Mouse (Mus musculus) lung, embryonic 14.5 days (tissue): ENCODE results near the gene Gadd45g. TPM values are rescaled to one million over a fixed set of nuclear protein-coding genes. Genes with fewer than 3 reads are reported as not detected.

Experiments
- ATAC-seq: fragments of 200-750 bp; cut with Nextera tagmentation; 2 replicates; pipeline ENCODE4 v1.8.0; 2017; ENCODE audit warnings: mild to moderate bottlenecking, moderate TSS enrichment, moderate library complexity; ENCODE audit not compliant: insufficient read depth
- DNase-seq: peaks from one replicate; pipeline ENCODE4 v3.0.0-alpha.2; 2015
- H3K27ac ChIP-seq: fragments of 300-500 bp; sonication (generic); 2 replicates; pipeline ENCODE4 v1.5.1; 2014; ENCODE audit warnings: low read depth, mild to moderate bottlenecking, moderate library complexity
- H3K27me3 ChIP-seq: fragments of 300-500 bp; sonication (generic); 2 replicates; pipeline ENCODE4 v1.6.1; 2014; ENCODE audit warnings: low read length, control low read depth; ENCODE audit not compliant: insufficient read depth
- H3K36me3 ChIP-seq: fragments of 300-500 bp; sonication (generic); 2 replicates; pipeline ENCODE4 v1.6.1; 2014; ENCODE audit warnings: control low read depth; ENCODE audit not compliant: insufficient read depth
- H3K4me1 ChIP-seq: fragments of 300-500 bp; sonication (generic); 2 replicates; pipeline ENCODE4 v1.6.1; 2014; ENCODE audit warnings: antibody characterized with exemption, control low read depth; ENCODE audit not compliant: insufficient read depth
- H3K4me2 ChIP-seq: fragments of 300-500 bp; sonication (generic); 2 replicates; pipeline ENCODE4 v1.6.1; 2014; ENCODE audit warnings: mild to moderate bottlenecking
- H3K4me3 ChIP-seq: fragments of 300-500 bp; sonication (generic); 2 replicates; pipeline ENCODE4 v1.5.1; 2014; ENCODE audit warnings: low read depth, low read length
- H3K9ac ChIP-seq: fragments of 300-500 bp; sonication (generic); 2 replicates; pipeline ENCODE4 v1.6.1; 2014
- H3K9me3 ChIP-seq: fragments of 300-500 bp; sonication (generic); 2 replicates; pipeline ENCODE4 v1.6.1; 2016; ENCODE audit warnings: low read depth, low read length, control low read depth
- CTCF ChIP-seq: IDR thresholded peaks from 2 replicates; pipeline ENCODE4 v1.5.1; 2016; ENCODE audit warnings: antibody characterized with exemption, low read depth
- WGBS: fragments of 180-500 bp; shearing (Covaris S2); extraction: QIAGEN DNeasy Blood & Tissue Kit; methylation state at CpG from one replicate; pipeline ENCODE4 v1.1.7; 2014; 5-methylcytosine and 5-hydroxymethylcytosine counted together
- polyA plus RNA-seq: library from polyadenylated mRNA; unstranded; fragments of >200 nt; fragmentation: Nextera tagmentation; extraction: Ambion mirVana; gene quantifications from 2 replicates; pipeline ENCODE4 v1.2.1, GENCODE M21; 2014

Gadd45g gene
- polyA plus RNA-seq, 1 experiment from 2014 or later = 26.1 TPM

DNA sequence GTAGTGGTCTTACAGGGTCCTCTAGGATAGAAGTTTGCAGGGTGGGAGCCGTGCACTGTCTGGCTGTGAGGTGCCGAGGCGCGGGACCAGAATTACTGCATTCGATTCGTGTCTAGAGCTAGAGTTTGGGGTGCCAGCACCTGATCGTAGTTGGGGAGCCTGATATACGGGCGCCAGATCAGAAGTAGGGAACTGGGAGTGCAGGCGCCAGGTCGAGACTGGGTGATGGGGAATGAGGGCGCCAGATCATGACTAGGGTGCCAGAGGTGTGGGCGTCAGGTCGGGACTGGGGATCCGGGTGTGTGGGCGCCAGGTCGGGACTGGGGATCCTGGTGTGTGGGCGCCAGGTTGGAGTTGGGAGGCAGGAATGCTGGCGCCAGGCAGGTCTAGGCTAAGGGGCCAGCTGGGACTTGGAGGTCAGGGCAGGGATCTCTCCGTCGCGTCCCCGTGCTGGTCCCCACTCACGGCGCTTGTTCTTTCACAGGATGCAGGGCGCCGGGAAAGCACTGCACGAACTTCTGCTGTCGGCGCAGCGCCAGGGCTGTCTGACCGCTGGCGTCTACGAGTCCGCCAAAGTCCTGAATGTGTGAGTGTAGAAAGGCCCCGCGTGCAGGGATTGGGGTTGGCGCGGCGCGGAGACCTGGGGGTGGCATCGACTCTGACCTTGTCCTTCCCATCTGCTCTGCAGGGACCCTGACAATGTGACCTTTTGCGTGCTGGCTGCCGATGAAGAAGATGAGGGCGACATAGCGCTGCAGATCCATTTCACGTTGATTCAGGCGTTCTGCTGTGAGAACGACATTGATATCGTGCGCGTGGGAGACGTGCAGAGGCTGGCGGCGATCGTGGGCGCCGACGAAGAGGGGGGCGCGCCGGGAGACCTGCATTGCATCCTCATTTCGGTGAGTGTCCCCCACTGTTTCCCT is 653 bp downstream of the Gadd45g start:
- under 1% methylated on average over 63 of the region's 63 CpGs for WGBS
- H3K27ac ChIP-seq = peak overlapping the region; percentile 85
- ATAC-seq = peak; percentile 22

DNA sequence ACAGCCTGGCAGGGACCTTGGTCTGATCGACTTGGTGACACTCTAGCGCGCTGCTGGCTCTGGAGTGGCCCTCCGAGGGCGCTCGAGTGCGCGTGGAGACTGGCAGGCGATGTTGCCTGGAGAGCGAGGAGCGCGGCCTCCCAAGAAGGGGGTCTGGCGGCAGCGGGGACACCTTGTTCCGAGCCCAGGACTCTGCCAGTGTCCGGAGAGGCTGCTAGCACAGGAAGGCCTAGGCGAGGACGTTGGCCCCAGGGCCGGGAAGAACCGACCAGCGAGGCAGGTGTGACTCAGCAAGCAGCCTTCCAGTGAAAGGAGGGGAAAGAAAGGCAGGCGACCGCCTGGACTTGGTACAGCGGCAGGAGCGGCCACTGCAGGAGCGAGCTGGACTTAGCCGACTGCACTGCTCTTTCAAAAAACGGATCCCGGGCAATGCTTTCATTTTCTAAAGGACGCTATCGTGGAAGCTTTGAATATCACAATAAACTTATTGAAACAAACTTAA is 1.6 kb downstream of the Gadd45g start:
- peak; percentile 72 for TF ChIP-seq CTCF
- peak overlapping the region; percentile 89 for H3K27ac ChIP-seq
- H3K27me3 ChIP-seq = no peaks in the 10 kb centered on the region; the same call in 1 of the 2 replicates
- H3K9me3 ChIP-seq = no peaks in the 10 kb centered on the region
- peak overlapping the region; percentile 99 for H3K4me2 ChIP-seq
- DNase-seq (peak; percentile 85), ATAC-seq (peak; percentile 8; the same call in 1 of the 2 replicates)
- peak overlapping the region; percentile 68 for H3K4me3 ChIP-seq
- H3K9ac ChIP-seq = peak overlapping the region; percentile 73
- H3K4me1 ChIP-seq = peaks cover 26% of the 10 kb centered on the region
- no peaks in the 10 kb centered on the region for H3K36me3 ChIP-seq
- WGBS = under 1% methylated on average over 31 of the region's 31 CpGs

More for the DNA sequence above, 653 bp downstream of the Gadd45g start:
- TF ChIP-seq CTCF = no peak
- H3K4me2 ChIP-seq = peak overlapping the region; percentile 99
- H3K9me3 ChIP-seq = no peaks in the 10 kb centered on the region
- DNase-seq = peak; percentile 84
- peak overlapping the region; percentile 73 for H3K9ac ChIP-seq
- H3K4me1 ChIP-seq = peaks cover 18% of the 10 kb centered on the region
- H3K4me3 ChIP-seq = peak overlapping the region; percentile 68
- no peaks in the 10 kb centered on the region for H3K36me3 ChIP-seq
- H3K27me3 ChIP-seq = no peaks in the 10 kb centered on the region; the same call in 1 of the 2 replicates

DNA sequence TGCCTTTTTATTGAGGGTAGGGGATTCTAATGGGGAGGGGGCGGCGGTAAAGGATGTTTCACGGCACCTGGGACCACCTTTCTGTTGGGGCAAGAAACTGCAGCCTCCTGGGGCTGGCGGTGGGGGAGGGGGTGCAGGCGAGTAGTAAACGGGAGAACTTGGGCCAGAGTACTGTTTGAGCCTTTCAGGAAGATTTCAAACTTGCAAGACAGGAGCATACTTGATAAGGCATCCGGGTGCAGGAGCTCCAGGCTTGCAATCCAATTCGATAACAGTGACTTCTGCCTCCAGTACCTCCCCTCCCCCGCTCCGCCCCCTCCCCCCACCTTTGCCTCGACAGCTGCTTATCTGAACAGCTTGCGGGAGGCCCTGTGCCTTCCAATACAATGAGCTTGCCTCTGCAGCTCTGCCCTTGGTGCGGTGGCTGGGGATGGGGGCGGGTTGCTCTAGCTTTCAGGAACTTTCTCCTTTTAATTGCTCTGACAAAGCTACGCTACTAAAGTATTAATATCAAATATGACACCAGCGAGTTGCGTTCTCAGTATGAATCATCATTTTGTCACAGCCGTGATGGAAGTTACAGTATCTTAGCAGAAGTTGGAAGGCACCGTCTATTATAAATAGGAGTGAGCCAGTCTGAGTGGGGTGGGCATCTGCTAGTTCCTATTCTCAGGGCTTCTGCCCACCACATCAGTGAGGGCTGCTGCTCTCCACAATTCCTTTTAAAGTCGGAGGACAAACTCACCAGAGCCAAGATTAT is 2.2 kb downstream of the Gadd45g start:
- peak; percentile 44 for DNase-seq
- Histone ChIP-seq H3K27me3 (no peaks in the 10 kb centered on the region; the same call in 1 of the 2 replicates), H3K4me3 (peak overlapping the region; percentile 68), H3K36me3 (no peaks in the 10 kb centered on the region), H3K27ac (peak overlapping the region; percentile 89), H3K4me1 (peaks cover 32% of the 10 kb centered on the region), H3K4me2 (peak overlapping the region; percentile 99), H3K9ac (peak overlapping the region; percentile 73), H3K9me3 (no peaks in the 10 kb centered on the region)
- TF ChIP-seq CTCF = no peak
- 1% methylated on average over 20 of the region's 20 CpGs for WGBS
- ATAC-seq = peak; percentile 10; the same call in 1 of the 2 replicates

- H3K4me2 ChIP-seq = peak overlapping the region; percentile 99
- DNase-seq = peak; percentile 77
- no peak for TF ChIP-seq CTCF
- H3K36me3 ChIP-seq = no peaks in the 10 kb centered on the region
- H3K27me3 ChIP-seq = no peaks in the 10 kb centered on the region
- H3K4me1 ChIP-seq = peaks cover 36% of the 10 kb centered on the region
- H3K9ac ChIP-seq = peak overlapping the region; percentile 73
- WGBS = 5% methylated on average over 25 of the region's 25 CpGs
- H3K4me3 ChIP-seq = peak overlapping the region; percentile 68
- H3K9me3 ChIP-seq = no peaks in the 10 kb centered on the region
- peak; percentile 5; the same call in 1 of the 2 replicates for ATAC-seq
- H3K27ac ChIP-seq = peak overlapping the region; percentile 89
These were observed 3.0 kb downstream of the Gadd45g start for GRCm38 (mm10) chr13:51849241-51850033.

GRCm38 (mm10) chr13:51850565-51850964 is 4.1 kb downstream of the Gadd45g start:
- Histone ChIP-seq H3K4me3 (no peak overlapping the region), H3K9ac (no peak overlapping the region), H3K4me2 (no peak overlapping the region), H3K36me3 (no peaks in the 10 kb centered on the region), H3K4me1 (peaks cover 36% of the 10 kb centered on the region), H3K27me3 (no peaks in the 10 kb centered on the region), H3K27ac (no peak overlapping the region), H3K9me3 (no peaks in the 10 kb centered on the region)
- DNase-seq = no peak
- ATAC-seq = no peak
- 83% methylated on average over 1 of the region's 1 CpGs for whole genome bisulfite sequencing
- no peak for TF ChIP-seq CTCF

- Histone ChIP-seq H3K36me3 (no peaks in the 10 kb centered on the region), H3K4me3 (no peak overlapping the region), H3K9me3 (no peaks in the 10 kb centered on the region), H3K27ac (0 out of 2 replicates have a peak overlapping the region, but pooled peaks have one; percentile 18), H3K9ac (no peak overlapping the region), H3K27me3 (no peaks in the 10 kb centered on the region), H3K4me1 (peaks cover 36% of the 10 kb centered on the region), H3K4me2 (peak overlapping the region; percentile 23; the same call in 1 of the 2 replicates)
- ATAC-seq (no peak), DNase-seq (peak; percentile 31)
- TF ChIP-seq CTCF = no peak
- WGBS = 19% methylated on average over 7 of the region's 7 CpGs
These were observed 6.2 kb downstream of the Gadd45g start for GRCm38 (mm10) chr13:51852560-51853190.
